Mouse (Mus musculus) yolk sac, embryonic 10.5 days (tissue): Measurements from ENCODE around the gene Srp54c.

Experiments used
- DNase-seq: peaks from one replicate; pipeline ENCODE4 v3.0.0-alpha.2; 2017; ENCODE audit warnings: low spot score

The Srp54c gene

GRCm38 (mm10) chr12:55311841-55312240 lies 81.9 kb downstream of the Srp54c start:
- no peak for DNase-seq
